Mouse (Mus musculus) cortical plate, adult 2 months (tissue): ENCODE measurements around the gene Hoxc6.

Experiments
- CTCF ChIP-seq: fragments of 200-500 bp; IDR thresholded peaks from 2 replicates; pipeline ENCODE4 v1.5.1; 2011; ENCODE audit warnings: mild to moderate bottlenecking, control low read depth, low read length; ENCODE audit not compliant: insufficient read depth; ENCODE audit errors: extremely low read depth
- POLR2A ChIP-seq: fragments of 200-500 bp; IDR thresholded peaks from 2 replicates; pipeline ENCODE4 v1.6.1; 2011; ENCODE audit warnings: mild to moderate bottlenecking, low read length, control low read depth; ENCODE audit not compliant: insufficient read depth; ENCODE audit errors: extremely low read depth

GRCm38 (mm10) chr15:102991782-102992181 lies 6.3 kb upstream of the Hoxc6 start:
- TF ChIP-seq CTCF, result no peak
- no peak for TF ChIP-seq POLR2A
